Mouse (Mus musculus) embryonic fibroblast, embryonic 13.5 days (primary cell): ENCODE data around the gene 1110008L16Rik.
A peak's percentile ranks its signal among the peaks of the same experiment; 100 is the strongest.

Source experiments
- CTCF ChIP-seq: IDR thresholded peaks from 2 replicates; pipeline ENCODE4 v1.5.1; 2011; ENCODE audit warnings: mild to moderate bottlenecking, control low read depth, low read length, moderate library complexity, borderline replicate concordance; ENCODE audit not compliant: insufficient read depth
- POLR2A ChIP-seq: IDR thresholded peaks from 2 replicates; pipeline ENCODE4 v1.6.1; 2011; ENCODE audit warnings: low read depth, mild to moderate bottlenecking, control low read depth, low read length, moderate library complexity

DNA sequence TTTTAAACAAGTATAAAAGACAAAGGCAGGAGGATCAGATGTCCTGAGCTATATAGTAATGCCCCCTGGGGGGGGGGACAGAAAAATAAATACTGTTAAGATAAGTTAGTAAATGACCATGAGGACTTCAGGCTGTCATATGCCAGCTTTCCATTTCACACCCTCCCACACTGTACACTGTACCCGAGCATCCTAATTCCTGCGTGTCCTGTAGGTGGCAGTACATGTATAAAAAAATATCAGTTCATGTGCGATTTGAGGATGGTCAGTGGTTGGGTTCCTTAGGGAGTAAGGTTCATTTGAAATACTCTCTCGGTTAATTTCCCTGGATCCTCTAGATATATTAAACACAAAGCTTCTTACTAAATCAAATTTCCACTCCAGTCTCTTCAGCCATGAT, 55.5 kb downstream of the 1110008L16Rik start:
- TF ChIP-seq CTCF, result peak; percentile 33; the same call in 1 of the 2 replicates
- TF ChIP-seq POLR2A, result no peak
